Mouse (Mus musculus) cerebellum, postnatal 4 days (tissue): ENCODE data around the gene Adcy1.
A peak's percentile ranks its signal among the peaks of the same experiment; 100 is the strongest.

Source experiments
- DNase-seq, 2 experiments: peaks; one replicate each; pipeline ENCODE4 v3.0.0; 2022; ENCODE audit warnings: low spot score in 2 of 2, mixed read lengths in 1 of 2

Adcy1 gene

GRCm38 (mm10) chr11:7063001-7063584 is at the start of gene Adcy1:
Adcy1 (plus strand) TSS chr11:7063489.
- DNase-seq: peak in 1 of 2 experiments; percentile 63

DNA sequence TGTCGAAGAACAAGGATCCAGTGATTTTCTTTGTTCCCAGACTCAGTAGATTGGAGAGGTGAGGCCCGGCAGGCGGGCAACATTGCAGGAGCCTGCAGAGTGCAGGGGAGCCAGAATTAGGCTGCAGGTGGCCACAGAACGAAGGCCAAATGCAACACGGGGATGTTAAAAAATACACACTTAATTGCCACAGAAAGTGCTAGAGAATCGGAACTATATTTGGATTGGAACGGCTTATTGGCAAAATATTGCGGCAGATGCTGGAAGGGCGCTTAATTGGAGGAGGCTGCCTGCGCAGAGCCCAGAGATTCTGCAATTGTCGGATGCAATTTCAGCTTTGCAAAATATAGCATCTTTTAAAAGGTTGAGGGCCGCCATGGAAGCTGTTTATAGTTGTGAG is 46.4 kb upstream of the Adcy1 start:
- DNase-seq: no peak

- no peak for DNase-seq
Observed at GRCm38 (mm10) chr11:7018078-7018477, 45.2 kb upstream of the Adcy1 start.

DNA sequence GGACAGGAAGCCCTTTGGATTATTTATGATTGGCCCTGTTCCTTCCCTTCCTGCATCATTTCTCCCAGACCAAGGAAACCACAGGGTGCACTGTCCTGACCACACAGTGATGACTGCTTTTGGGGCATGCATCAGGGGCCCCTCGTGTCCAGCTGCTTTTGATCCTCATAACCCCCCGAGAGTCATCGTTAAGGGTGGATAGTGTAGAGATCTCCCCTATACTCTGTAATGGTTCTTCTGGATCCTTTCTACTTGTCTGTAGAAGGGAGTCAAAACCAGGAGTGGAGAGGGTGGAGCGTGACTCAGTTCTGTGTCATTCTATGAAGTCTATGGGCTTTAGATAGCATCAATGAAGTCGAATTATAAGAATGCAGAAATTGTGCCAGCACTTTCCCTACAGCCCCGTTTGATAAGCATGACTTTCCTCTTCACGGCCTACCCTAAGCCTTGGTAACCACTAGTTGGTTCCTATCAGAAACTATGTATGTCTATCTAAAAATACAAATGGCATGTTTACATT is 44.2 kb upstream of the Adcy1 start:
- no peak for DNase-seq

DNA sequence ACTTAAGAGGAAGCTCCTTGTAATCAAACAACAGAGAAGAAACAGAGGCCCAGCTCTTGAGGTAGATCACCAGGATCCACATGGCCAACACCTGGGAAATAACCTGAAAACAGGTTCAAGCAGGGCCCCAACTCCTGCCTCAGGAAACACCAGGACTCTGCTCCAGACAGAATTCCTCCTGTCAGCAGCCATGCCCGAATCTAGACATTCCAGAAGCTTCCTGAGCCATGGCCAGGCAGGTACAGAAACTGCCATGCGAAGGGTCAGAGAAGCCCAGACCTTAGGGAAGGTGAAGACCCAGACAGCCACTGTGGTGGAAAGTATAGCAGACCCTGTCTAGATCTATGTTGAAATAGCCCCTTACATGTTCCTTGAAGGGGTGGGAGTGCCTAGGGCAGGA is 30.2 kb upstream of the Adcy1 start:
- DNase-seq: no peak

GRCm38 (mm10) chr11:7039722-7040121 is 23.6 kb upstream of the Adcy1 start:
- DNase-seq: no peak

DNA sequence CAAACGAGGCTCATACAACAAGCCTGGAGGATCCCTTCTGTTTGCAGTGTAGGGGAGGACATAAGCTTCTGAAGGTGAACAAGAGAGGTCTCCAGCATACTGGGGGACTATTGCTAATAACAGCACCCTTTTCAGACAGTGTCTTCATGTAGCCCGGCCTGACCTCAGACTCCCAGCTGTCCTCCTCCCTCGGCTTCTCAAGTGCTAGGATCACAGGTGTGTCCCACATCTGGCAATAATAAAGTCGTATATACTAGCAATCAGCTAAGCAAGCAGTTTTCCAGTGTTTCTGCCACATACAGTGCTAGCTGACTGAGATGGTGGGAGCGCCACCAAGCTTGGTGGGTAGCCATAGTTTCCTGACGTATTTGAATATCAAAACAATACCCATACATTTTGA is 22.5 kb upstream of the Adcy1 start:
- DNase-seq: no peak

GRCm38 (mm10) chr11:7047176-7047575 is 16.1 kb upstream of the Adcy1 start:
- no peak for DNase-seq

DNA sequence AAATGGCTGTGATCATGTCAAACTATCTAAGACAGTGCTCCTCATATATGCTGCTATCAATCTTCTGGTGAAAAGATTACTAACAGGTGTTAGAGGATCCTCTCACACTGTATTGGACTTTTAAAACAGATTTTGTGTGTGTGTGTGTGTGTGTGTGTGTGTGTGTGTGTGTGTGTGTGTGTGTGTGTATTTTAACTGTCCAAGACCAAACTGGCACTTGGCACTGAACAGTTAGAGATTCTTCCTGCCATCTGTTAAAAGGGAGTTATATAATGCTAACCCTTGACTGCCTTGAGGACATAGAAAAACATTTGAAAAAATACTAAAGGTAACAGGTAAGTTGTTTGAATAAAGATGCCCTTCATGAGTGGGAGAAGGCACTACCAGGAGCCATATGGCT is 15.7 kb upstream of the Adcy1 start:
- DNase-seq: no peak

DNA sequence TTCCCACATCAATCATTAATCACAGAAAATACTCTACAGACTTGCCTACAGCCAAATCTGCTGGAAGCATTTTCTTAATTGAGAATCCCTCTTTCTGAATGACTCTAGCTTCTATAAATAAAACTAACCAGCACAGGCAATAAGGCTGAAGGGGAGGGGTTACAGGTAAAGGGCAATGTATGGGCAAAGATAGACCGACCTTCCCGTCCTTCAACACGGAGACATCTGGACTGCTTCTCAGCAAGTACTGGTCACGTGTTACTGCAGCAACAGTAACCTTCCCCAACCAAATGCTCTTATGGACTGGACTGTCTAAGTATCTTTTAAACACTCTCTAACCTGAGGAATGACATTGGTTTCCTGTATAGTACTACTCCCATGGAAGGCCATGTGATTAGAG is 9.6 kb upstream of the Adcy1 start:
- DNase-seq: no peak

- DNase-seq: no peak
Observed at GRCm38 (mm10) chr11:7054662-7055265, 8.5 kb upstream of the Adcy1 start.

- peak; percentile 37 to 73 for DNase-seq
Observed at GRCm38 (mm10) chr11:7055455-7056017, 7.8 kb upstream of the Adcy1 start.

DNA sequence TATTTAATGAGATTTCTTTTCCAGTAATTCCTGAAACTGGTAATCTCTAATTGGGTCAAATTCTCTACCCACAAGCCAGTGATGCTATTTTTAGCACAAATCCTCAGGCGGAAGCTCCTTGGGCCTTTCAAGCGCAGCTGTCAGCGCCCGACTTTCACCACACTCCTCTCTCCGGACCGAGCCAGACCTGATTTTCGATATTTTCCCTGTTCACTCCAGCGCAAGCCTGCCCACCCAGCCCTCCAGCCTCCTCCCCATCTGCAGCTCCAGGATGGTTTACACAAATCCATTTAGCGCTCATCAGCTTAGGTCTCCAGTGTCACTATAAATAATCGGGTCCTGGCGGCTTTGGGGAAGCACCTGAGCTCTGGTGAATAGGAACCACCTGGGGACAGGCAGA is 7.2 kb upstream of the Adcy1 start:
- peak in 1 of 2 experiments; percentile 34 for DNase-seq

DNA sequence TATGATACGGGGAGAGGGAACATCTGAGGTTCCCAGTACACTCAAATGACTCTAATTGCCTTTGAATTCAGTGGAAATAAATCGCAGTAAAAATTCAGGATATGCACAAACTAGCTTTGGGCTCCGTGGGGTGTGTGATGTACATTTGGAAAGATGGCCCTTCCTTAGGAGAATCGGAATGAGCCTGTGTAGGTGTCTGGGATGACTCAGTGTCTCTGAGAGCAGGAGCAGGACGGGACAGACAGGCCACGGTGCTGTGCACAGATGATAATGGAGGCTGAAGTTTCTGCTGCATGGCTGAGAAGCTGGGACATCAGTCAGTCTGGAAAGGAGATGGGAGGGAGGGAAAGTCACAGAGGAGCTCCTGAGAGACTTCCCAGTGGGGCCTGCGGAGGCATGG is 5.5 kb upstream of the Adcy1 start:
- DNase-seq: no peak

GRCm38 (mm10) chr11:7061961-7062360 is 1.3 kb upstream of the Adcy1 start:
- DNase-seq: no peak

- no peak for DNase-seq
Observed at GRCm38 (mm10) chr11:7062566-7062965, 723 bp upstream of the Adcy1 start.

- DNase-seq: peak in 1 of 2 experiments; percentile 33
Observed at GRCm38 (mm10) chr11:7063681-7064267, 485 bp downstream of the Adcy1 start.

DNA sequence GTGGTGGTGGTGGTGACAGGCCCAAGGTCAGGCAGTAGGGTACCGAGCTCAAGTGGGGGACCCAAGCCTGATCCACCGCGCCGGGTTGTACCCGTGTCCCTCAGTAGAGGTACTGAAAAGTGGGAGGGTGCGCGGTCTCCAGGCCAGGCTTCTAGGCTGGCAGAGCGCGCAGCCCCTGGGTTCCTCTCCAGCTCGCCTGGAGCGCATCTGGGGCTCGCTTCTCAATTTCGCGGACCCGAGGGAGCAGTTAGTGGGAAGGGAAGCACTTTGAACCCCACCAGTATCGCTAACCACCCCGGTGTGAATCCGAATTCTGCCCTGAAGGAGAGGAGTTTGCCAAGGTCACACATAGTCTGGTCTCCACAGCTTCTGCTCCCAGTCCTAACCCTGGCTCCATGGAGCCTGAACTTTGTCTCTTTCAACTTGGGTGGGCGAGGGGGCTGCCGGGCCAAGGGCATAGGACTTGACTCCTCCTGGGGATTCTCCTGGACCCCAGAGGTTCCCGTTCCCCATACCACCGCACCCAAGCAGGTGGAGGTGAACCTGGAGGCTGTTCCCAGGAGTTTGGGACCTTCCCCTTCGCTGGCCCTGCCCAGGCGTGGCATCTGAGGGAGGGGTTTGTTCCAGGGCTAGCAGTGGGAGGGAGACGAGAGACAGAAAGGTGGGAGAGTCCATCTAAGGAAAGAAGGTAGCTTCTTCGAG is 1.3 kb downstream of the Adcy1 start:
- DNase-seq: no peak

GRCm38 (mm10) chr11:7065388-7065787 is 2.1 kb downstream of the Adcy1 start:
- DNase-seq: no peak

- DNase-seq: no peak
Observed at GRCm38 (mm10) chr11:7065876-7066275, 2.6 kb downstream of the Adcy1 start.

DNA sequence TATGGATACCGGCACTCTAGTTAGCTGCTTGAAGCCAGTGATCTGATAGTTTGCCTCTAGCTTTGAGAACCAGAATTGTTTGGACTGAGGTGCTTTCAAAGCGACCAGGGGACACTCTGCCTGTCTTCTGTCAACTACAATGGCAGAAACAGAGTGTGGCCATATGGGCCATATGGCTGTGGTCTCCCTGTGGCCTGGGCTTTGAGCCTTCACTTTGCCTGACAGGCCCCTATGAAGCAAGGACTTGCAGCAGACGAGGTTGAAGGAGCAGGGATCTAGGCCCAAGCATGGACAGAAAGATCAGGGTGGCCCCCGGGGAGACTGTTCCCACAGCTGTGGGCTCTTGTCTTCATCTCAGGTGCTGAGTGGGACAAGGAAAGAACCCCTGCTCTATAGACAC is 4.0 kb downstream of the Adcy1 start:
- no peak for DNase-seq

DNA sequence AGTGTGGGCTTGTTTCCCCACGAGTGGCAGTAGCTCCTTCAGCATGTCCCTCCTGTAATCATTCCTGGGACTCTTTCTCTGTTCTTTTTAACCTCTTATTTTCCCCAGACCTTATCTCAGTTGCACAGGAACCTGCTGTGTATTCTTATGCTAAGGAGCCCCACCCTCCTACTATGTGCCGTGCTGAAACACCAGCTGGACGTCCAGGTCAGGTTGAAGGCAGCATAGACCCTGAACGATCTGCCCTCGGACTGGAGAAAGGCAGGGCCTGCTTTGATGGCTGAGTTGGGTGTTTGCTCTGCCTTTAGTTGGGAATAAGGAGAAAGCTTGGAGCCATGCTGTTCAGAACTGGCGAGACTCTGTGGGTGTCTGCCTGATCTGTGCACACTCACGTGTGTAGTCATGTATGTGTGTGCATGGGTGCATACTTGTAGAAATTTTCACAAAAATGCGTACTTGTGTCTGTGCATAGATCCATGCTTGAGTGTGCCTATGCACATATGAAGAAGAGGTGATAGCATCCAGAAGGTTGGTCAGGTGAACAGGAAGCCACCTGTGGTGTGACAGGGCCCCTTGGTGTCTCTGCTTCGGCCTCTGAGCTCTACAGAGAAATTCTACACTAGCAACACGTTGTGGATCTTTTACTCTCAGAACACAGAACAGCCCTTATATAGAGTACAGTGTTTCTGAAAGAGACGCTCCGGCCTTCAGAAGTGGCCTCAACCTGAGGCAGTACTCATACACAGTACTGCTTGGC is 5.4 kb downstream of the Adcy1 start:
- no peak for DNase-seq
